Mouse (Mus musculus): ENCODE data around the gene Glod4. TPM values are rescaled to one million over a fixed set of nuclear protein-coding genes. Genes with fewer than 3 reads are reported as not detected.

Gene Glod4
- total and polyA plus RNA-seq, 2 experiments from 2014 or later, result 63.5 to 116 TPM

GRCm38 (mm10) chr11:76125386-76125785, 118.1 kb downstream of the Glod4 start:
- H3K4me2 ChIP-seq (ENCODE audit: low read depth, low read length, poor library complexity, severe bottlenecking), result no peak overlapping the region
- H3K4me3 ChIP-seq (ENCODE audit: low read depth, low read length), result no peak overlapping the region
- no peak for TF ChIP-seq CTCF (IDR thresholded peaks at IDR 0.05)
- no peaks in the 10 kb centered on the region for H3K27me3 ChIP-seq (ENCODE audit: insufficient read depth, low read length)
- 88% methylated on average over 8 of the region's 8 CpGs for WGBS
- H3K36me3 ChIP-seq (ENCODE audit: insufficient read depth, low read length), result peaks cover 23% of the 10 kb centered on the region; the same call in 1 of the 2 replicates
- no peaks in the 10 kb centered on the region for H3K9me3 ChIP-seq (ENCODE audit: low read length)
- H3K9ac ChIP-seq (replicated peaks; ENCODE audit: low read length, poor library complexity, severe bottlenecking), result no peak overlapping the region
- H3K27ac ChIP-seq (ENCODE audit: low read depth, low read length), result no peak overlapping the region
- DNase-seq (ENCODE audit: low spot score) (no peak), ATAC-seq (ENCODE audit: low FRiP score) (no peak)
- H3K4me1 ChIP-seq (ENCODE audit: insufficient read depth, low read length), result no peaks in the 10 kb centered on the region

- Histone ChIP-seq H3K9ac (replicated peaks; ENCODE audit: low read length, poor library complexity, severe bottlenecking) (no peak overlapping the region), H3K4me3 (ENCODE audit: low read depth, low read length) (no peak overlapping the region), H3K9me3 (ENCODE audit: low read length) (no peaks in the 10 kb centered on the region), H3K27me3 (ENCODE audit: insufficient read depth, low read length) (no peaks in the 10 kb centered on the region), H3K27ac (ENCODE audit: low read depth, low read length) (no peak overlapping the region), H3K36me3 (ENCODE audit: insufficient read depth, low read length) (peaks cover 30% of the 10 kb centered on the region; the same call in 1 of the 2 replicates), H3K4me2 (ENCODE audit: low read depth, low read length, poor library complexity, severe bottlenecking) (no peak overlapping the region), H3K4me1 (ENCODE audit: insufficient read depth, low read length) (no peaks in the 10 kb centered on the region)
- DNase-seq (ENCODE audit: low spot score) (no peak), ATAC-seq (ENCODE audit: low FRiP score) (no peak)
- TF ChIP-seq CTCF (IDR thresholded peaks at IDR 0.05), result no peak
- WGBS, result 93% methylated on average over 1 of the region's 1 CpGs
Measured at GRCm38 (mm10) chr11:76123517-76123916, 120.0 kb downstream of the Glod4 start.

- Histone ChIP-seq H3K4me3 (ENCODE audit: low read depth, low read length) (no peak overlapping the region), H3K4me1 (ENCODE audit: insufficient read depth, low read length) (no peaks in the 10 kb centered on the region), H3K36me3 (ENCODE audit: insufficient read depth, low read length) (peaks cover 30% of the 10 kb centered on the region), H3K4me2 (ENCODE audit: low read depth, low read length, poor library complexity, severe bottlenecking) (no peak overlapping the region), H3K27ac (ENCODE audit: low read depth, low read length) (no peak overlapping the region), H3K27me3 (ENCODE audit: insufficient read depth, low read length) (no peaks in the 10 kb centered on the region), H3K9me3 (ENCODE audit: low read length) (no peaks in the 10 kb centered on the region), H3K9ac (replicated peaks; ENCODE audit: low read length, poor library complexity, severe bottlenecking) (no peak overlapping the region)
- ATAC-seq (ENCODE audit: low FRiP score), result no peak
- DNase-seq (ENCODE audit: low spot score), result no peak
- no peak for TF ChIP-seq CTCF (IDR thresholded peaks at IDR 0.05)
- WGBS, result 86% methylated on average over 2 of the region's 2 CpGs
Measured at GRCm38 (mm10) chr11:76122571-76122970, 121.0 kb downstream of the Glod4 start.

- TF ChIP-seq CTCF (IDR thresholded peaks at IDR 0.05), result no peak
- 91% methylated on average over 4 of the region's 4 CpGs for WGBS
- Histone ChIP-seq H3K4me2 (ENCODE audit: low read depth, low read length, poor library complexity, severe bottlenecking) (no peak overlapping the region), H3K36me3 (ENCODE audit: insufficient read depth, low read length) (peaks cover 39% of the 10 kb centered on the region), H3K27me3 (ENCODE audit: insufficient read depth, low read length) (no peaks in the 10 kb centered on the region), H3K9ac (replicated peaks; ENCODE audit: low read length, poor library complexity, severe bottlenecking) (no peak overlapping the region), H3K4me1 (ENCODE audit: insufficient read depth, low read length) (no peaks in the 10 kb centered on the region), H3K27ac (ENCODE audit: low read depth, low read length) (no peak overlapping the region), H3K4me3 (ENCODE audit: low read depth, low read length) (no peak overlapping the region), H3K9me3 (ENCODE audit: low read length) (no peaks in the 10 kb centered on the region)
- no peak for DNase-seq (ENCODE audit: low spot score)
- no peak for ATAC-seq (ENCODE audit: low FRiP score)
Measured at GRCm38 (mm10) chr11:76121086-76121485, 122.4 kb downstream of the Glod4 start.

- H3K36me3 ChIP-seq (ENCODE audit: insufficient read depth, low read length), result peaks cover 40% of the 10 kb centered on the region
- no peak for TF ChIP-seq CTCF (IDR thresholded peaks at IDR 0.05)
- no peaks in the 10 kb centered on the region for H3K27me3 ChIP-seq (ENCODE audit: insufficient read depth, low read length)
- 76% methylated on average over 10 of the region's 10 CpGs for WGBS
- ATAC-seq (ENCODE audit: low FRiP score) (no peak), DNase-seq (ENCODE audit: low spot score) (no peak)
- no peak overlapping the region for H3K4me3 ChIP-seq (ENCODE audit: low read depth, low read length)
- H3K27ac ChIP-seq (ENCODE audit: low read depth, low read length), result no peak overlapping the region
- H3K4me2 ChIP-seq (ENCODE audit: low read depth, low read length, poor library complexity, severe bottlenecking), result no peak overlapping the region
- H3K4me1 ChIP-seq (ENCODE audit: insufficient read depth, low read length), result no peaks in the 10 kb centered on the region
- H3K9me3 ChIP-seq (ENCODE audit: low read length), result no peaks in the 10 kb centered on the region
- 0 out of 2 replicates have a peak overlapping the region, but pooled peaks have one; percentile 24 for H3K9ac ChIP-seq (replicated peaks; ENCODE audit: low read length, poor library complexity, severe bottlenecking)
Measured at GRCm38 (mm10) chr11:76120407-76120901, 123.1 kb downstream of the Glod4 start.

GRCm38 (mm10) chr11:76110416-76110815, 133.1 kb downstream of the Glod4 start:
- no peak for TF ChIP-seq CTCF (IDR thresholded peaks at IDR 0.05)
- peaks cover 26% of the 10 kb centered on the region for H3K36me3 ChIP-seq (ENCODE audit: insufficient read depth, low read length)
- DNase-seq (ENCODE audit: low spot score) (no peak), ATAC-seq (ENCODE audit: low FRiP score) (no peak)
- H3K9ac ChIP-seq (replicated peaks; ENCODE audit: low read length, poor library complexity, severe bottlenecking), result no peak overlapping the region
- WGBS, result 95% methylated on average over 3 of the region's 3 CpGs
- H3K9me3 ChIP-seq (ENCODE audit: low read length), result no peaks in the 10 kb centered on the region
- no peak overlapping the region for H3K4me2 ChIP-seq (ENCODE audit: low read depth, low read length, poor library complexity, severe bottlenecking)
- H3K4me3 ChIP-seq (ENCODE audit: low read depth, low read length), result no peak overlapping the region
- no peaks in the 10 kb centered on the region for H3K4me1 ChIP-seq (ENCODE audit: insufficient read depth, low read length)
- no peaks in the 10 kb centered on the region for H3K27me3 ChIP-seq (ENCODE audit: insufficient read depth, low read length)
- no peak overlapping the region for H3K27ac ChIP-seq (ENCODE audit: low read depth, low read length)

All from midbrain, postnatal 0 days (tissue).